Mouse (Mus musculus): ENCODE measurements around the gene Scn4b. TPM values are rescaled to one million over a fixed set of nuclear protein-coding genes. Genes with fewer than 3 reads are reported as not detected.

Scn4b gene
- total RNA-seq, 2 experiments from 2014 or later: not detected

DNA sequence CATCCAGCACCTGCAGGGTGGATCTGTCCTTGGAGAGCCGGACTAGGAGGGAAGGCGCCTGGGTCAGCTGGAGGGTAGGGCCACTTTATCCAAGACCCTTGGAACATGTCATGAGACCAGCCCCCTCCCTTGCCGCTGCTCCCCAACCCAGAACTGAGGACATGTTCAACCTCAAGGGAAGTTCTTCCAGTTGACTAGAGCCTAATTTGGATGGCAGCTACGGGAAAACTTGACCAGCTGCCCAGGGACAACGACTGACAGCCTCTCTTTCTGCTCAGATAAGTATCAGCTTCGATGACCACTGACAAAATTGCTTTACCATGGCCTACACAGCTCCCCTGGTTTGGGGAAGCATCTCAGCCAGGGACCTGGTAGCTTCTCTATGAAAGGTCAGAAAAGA, 45.1 kb downstream of the Scn4b start:
- no peak for ATAC-seq (replicated peaks; ENCODE audit: low FRiP score, poor library complexity, severe bottlenecking)

DNA sequence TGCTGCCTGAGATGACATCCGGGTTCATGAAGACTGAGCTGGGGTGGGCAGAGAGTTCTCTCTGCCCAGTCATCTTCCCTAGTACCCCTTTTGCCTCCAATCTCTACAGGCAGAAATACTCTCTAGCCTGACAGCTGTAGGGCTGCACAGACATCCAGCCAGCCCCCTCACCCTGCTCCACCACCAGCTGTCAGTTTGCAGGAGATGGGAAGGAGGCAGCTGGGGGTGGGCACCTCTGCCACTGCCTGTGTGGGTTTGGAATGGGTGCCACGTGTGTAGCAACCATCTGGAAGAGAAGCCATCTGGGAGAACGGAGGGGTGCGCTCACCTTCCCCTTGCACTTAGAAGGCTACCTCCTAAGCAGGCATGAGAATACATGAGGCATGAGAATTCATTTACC, 47.1 kb downstream of the Scn4b start:
- no peak for ATAC-seq (replicated peaks; ENCODE audit: low FRiP score, poor library complexity, severe bottlenecking)

- no peak for ATAC-seq (replicated peaks; ENCODE audit: low FRiP score, poor library complexity, severe bottlenecking)
These were observed 50.7 kb downstream of the Scn4b start for GRCm38 (mm10) chr9:45188570-45189563.

GRCm38 (mm10) chr9:45189661-45190174, 51.5 kb downstream of the Scn4b start:
- ATAC-seq (replicated peaks; ENCODE audit: low FRiP score, poor library complexity, severe bottlenecking): no peak

DNA sequence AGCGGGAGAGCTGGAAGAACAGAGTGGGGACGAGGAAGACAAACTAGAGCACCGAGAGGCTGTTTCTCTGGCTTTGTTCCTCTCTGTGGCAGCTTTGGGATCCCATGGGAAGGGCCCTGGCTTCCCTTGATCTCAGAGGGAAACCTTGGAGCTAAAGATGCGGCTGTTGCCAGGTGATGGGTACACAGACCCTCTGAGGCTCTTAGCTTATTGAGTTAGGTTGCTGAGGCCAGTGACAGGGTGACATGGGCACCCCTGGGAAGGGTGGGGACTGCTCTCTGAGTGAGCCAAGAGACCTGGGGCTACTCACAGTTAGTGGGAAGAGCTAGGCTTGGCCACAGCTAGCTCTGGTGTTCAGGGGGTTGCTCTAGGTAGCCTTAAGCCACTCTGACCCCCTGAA, 57.3 kb downstream of the Scn4b start:
- no peak for ATAC-seq (replicated peaks; ENCODE audit: low FRiP score, poor library complexity, severe bottlenecking)

DNA sequence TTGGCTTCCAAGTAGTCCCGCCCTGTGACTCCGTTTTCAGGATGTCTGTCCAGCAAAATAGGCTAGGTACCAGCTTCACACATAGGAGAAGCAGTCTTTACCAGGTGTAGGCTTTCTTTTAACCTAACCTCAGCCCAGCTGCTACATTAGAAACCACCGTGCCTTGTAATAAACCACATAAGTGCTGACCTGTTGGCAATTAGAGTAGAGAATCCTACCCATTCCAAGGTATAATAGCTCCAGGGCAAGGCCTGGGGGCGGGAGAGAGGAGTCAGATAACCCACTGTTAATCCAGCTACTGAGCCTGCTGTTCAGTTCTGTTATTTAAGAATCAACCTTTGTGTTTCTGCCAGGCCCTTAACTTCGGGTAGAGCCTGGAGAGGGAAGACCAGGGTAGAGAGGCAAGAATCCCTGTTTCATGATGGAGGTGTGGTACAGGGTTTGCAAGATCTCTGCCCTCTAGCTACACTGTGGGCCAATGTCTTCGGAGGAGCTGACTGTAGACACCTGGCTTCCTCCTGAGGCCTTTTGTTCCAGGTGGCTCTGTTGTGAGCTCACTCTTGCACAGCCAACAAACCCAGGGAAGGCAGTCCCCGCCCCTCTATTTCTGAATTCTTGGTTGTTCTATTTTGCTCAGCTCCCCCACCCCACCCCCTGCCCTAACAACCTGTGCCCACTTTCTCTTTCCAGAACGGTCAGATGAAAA, 58.1 kb downstream of the Scn4b start:
- no peak for ATAC-seq (replicated peaks; ENCODE audit: low FRiP score, poor library complexity, severe bottlenecking)

DNA sequence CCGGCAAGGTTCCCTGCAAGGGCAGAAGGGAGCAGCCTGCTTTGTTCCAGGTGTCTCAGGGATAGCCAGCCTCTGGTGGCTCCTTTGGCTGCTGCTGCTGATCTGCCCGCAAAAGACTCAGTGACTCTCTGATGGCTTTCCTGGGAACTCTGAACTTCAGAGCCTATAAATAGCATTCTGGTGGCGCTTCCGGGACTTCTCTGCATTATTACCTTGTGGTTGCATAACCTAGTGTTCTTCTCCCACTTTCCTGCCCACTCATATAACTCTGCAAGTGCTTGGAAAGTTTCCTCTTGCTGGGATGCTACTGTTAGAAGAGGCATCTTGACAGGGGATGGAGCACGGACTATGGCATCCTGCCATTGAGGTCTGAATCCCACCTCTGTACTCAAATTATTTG, 59.4 kb downstream of the Scn4b start:
- no peak for ATAC-seq (replicated peaks; ENCODE audit: low FRiP score, poor library complexity, severe bottlenecking)

DNA sequence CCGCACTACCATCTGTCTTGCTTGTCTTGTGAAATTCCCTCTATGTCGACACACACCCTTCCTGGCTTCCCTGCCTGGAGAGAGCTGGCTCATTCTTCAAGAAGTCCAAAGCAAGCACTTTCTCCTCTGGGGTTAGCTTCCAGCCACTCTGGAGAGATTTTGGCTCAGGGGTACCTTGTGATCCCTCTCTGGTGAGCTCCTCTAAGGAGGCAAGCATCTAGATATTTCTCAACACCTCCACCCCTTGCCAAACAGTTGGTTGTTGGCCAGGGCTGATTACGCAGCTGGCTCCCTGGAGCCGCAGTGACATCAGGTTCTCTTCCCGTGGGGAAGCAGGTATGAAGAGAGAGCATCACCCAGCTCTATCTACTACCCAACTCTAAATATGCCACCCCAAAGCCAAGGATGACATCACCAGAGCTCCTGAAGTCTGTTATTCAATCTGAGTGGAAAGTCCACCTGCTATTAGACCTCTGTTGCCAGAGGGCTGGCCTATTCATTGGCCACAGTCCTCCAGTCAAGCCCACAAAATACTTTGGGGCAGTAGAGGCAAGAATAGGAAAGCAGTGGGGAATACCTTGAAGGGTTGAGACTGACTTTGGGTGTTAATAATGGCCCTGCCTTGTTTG, 63.2 kb downstream of the Scn4b start:
- ATAC-seq (replicated peaks; ENCODE audit: low FRiP score, poor library complexity, severe bottlenecking): no peak

GRCm38 (mm10) chr9:45202021-45202798, 64.0 kb downstream of the Scn4b start:
- ATAC-seq (replicated peaks; ENCODE audit: low FRiP score, poor library complexity, severe bottlenecking): no peak

Other genes with a start within 250 kb of the Scn4b start
- gene Atp5l, start 217.7 kb upstream of the Scn4b start, total RNA-seq (2015; ENCODE audit: low replicate concordance): 236 and 252 TPM in 2 replicates
- gene Atp5l, start 217.7 kb upstream of the Scn4b start, total RNA-seq (2017; ENCODE audit: low replicate concordance): 17.0 and 145 TPM in 2 replicates
- 41.1 and 41.8 TPM in 2 replicates for gene Ube4a, start 172.8 kb upstream of the Scn4b start, total RNA-seq (2015; ENCODE audit: low replicate concordance)
- 33.1 and 35.5 TPM in 2 replicates for gene Ube4a, start 172.8 kb upstream of the Scn4b start, total RNA-seq (2017; ENCODE audit: low replicate concordance)
- 6.3 and 14.1 TPM in 2 replicates for gene Cd3g, start 158.0 kb upstream of the Scn4b start, total RNA-seq (2015; ENCODE audit: low replicate concordance)
- gene Cd3g, start 158.0 kb upstream of the Scn4b start, total RNA-seq (2017; ENCODE audit: low replicate concordance): 15.0 and 15.1 TPM in 2 replicates
- gene Cd3d, start 156.6 kb upstream of the Scn4b start, total RNA-seq (2015; ENCODE audit: low replicate concordance): 2.5 and 2.9 TPM in 2 replicates
- 5.8 TPM in 1 of 2 replicates, not detected in the other for gene Cd3d, start 156.6 kb upstream of the Scn4b start, total RNA-seq (2017; ENCODE audit: low replicate concordance)
- gene Cd3e, start 128.8 kb upstream of the Scn4b start, total RNA-seq (2015; ENCODE audit: low replicate concordance): 7.2 and 23.9 TPM in 2 replicates
- gene Cd3e, start 128.8 kb upstream of the Scn4b start, total RNA-seq (2017; ENCODE audit: low replicate concordance): 1.0 and 6.5 TPM in 2 replicates
- gene Mpzl2, start 98.6 kb upstream of the Scn4b start, total RNA-seq (2015; ENCODE audit: low replicate concordance): not detected in 2 replicates
- gene Mpzl2, start 98.6 kb upstream of the Scn4b start, total RNA-seq (2017; ENCODE audit: low replicate concordance): not detected in 2 replicates
- gene Mpzl3, start 83.2 kb upstream of the Scn4b start, total RNA-seq (2015; ENCODE audit: low replicate concordance): 1.7 TPM in 1 of 2 replicates, not detected in the other
- not detected in 2 replicates for gene Mpzl3, start 83.2 kb upstream of the Scn4b start, total RNA-seq (2017; ENCODE audit: low replicate concordance)
- 5.4 TPM in 1 of 2 replicates, not detected in the other for gene Jaml, start 59.2 kb upstream of the Scn4b start, total RNA-seq (2015; ENCODE audit: low replicate concordance)
- 3.5 and 5.7 TPM in 2 replicates for gene Jaml, start 59.2 kb upstream of the Scn4b start, total RNA-seq (2017; ENCODE audit: low replicate concordance)
- gene Scn2b, start 20.6 kb upstream of the Scn4b start, total RNA-seq (2015; ENCODE audit: low replicate concordance): not detected in 2 replicates
- gene Scn2b, start 20.6 kb upstream of the Scn4b start, total RNA-seq (2017; ENCODE audit: low replicate concordance): under 0.01 TPM in 1 of 2 replicates, not detected in the other
- not detected in 2 replicates for gene BC049352, start 43.6 kb downstream of the Scn4b start, total RNA-seq (2015; ENCODE audit: low replicate concordance)
- not detected in 2 replicates for gene BC049352, start 43.6 kb downstream of the Scn4b start, total RNA-seq (2017; ENCODE audit: low replicate concordance)
- gene Tmprss4, start 65.7 kb downstream of the Scn4b start, total RNA-seq (2015; ENCODE audit: low replicate concordance): not detected in 2 replicates
- gene Tmprss4, start 65.7 kb downstream of the Scn4b start, total RNA-seq (2017; ENCODE audit: low replicate concordance): not detected in 2 replicates
- gene Il10ra, start 130.8 kb downstream of the Scn4b start, total RNA-seq (2015; ENCODE audit: low replicate concordance): 2.2 and 6.3 TPM in 2 replicates
- gene Il10ra, start 130.8 kb downstream of the Scn4b start, total RNA-seq (2017; ENCODE audit: low replicate concordance): 3.7 and 4.8 TPM in 2 replicates
- gene Tmprss13, start 180.7 kb downstream of the Scn4b start, total RNA-seq (2015; ENCODE audit: low replicate concordance): not detected in 2 replicates
- gene Tmprss13, start 180.7 kb downstream of the Scn4b start, total RNA-seq (2017; ENCODE audit: low replicate concordance): not detected in 2 replicates
- not detected in 2 replicates for gene Fxyd6, start 231.8 kb downstream of the Scn4b start, total RNA-seq (2015; ENCODE audit: low replicate concordance)
- not detected in 2 replicates for gene Fxyd6, start 231.8 kb downstream of the Scn4b start, total RNA-seq (2017; ENCODE audit: low replicate concordance)